Mouse (Mus musculus): ENCODE results near the gene Grik2. TPM values are rescaled to one million over a fixed set of nuclear protein-coding genes. Genes with fewer than 3 reads are reported as not detected.

Gene Grik2
- total RNA-seq (2021) = under 1 TPM; 0.52 to 0.67 TPM

DNA sequence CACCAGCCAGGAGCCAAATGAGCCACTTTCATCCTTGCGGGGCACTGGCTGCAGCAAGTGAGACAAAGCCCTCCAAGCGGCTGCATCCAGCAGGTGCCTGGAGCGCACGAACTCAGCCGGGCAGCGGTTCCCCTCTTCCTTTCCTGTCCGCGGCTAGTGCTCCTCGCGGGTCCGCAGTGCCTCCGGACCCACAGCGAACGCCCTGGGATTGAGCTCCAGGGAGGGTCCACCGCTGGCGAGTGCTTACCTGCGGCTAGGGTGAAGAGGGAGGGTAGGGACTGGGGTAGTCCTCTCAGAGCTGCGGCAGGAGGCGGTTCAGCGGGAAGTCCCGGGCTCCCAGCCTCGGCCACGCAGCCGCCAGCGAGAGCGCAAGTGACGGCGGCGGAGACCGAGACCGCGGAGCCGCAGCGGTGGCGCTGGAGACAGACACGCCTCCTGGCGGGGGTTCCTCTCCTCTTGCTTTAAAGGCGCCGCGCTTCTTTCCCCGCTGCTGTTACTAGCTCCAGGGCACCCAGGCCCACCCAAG is at the start of gene Grik2:
Gene Grik2, minus strand, starts transcription at position 386 of the 526 bp plus-strand sequence.
- peak; percentile 34 for DNase-seq
- intact Hi-C loops (cut with DNase I) = no loop called here

GRCm38 (mm10) chr10:49834392-49834791 is 45.8 kb upstream of the Grik2 start:
- no peak for DNase-seq
- intact Hi-C loops (cut with DNase I) = no loop called here

DNA sequence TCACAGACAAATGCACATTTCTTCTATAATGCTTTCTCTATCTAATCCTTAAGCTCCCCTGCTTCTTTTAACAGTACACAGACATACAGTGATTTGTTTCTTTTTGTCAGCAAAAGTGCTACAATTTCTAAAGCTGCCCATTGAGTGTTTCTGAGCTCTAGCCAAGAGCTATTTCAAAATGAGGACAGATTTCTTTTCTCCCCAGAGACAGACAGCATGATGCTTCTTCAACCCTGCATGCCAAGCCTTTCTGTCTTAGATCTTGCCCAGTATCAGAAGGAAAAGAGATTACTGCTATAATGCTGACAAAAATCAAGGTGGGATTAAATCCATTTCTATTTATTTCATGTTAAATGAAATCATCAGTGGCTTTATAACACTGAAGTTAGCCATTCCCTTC is 18.7 kb upstream of the Grik2 start:
- no peak for DNase-seq
- intact Hi-C loops (cut with DNase I) = no loop called here

- DNase-seq = no peak
- intact Hi-C loops (cut with DNase I) = no loop called here
These were observed 12.4 kb upstream of the Grik2 start for GRCm38 (mm10) chr10:49801001-49801400.

- no peak for DNase-seq
- intact Hi-C loops (cut with DNase I) = no loop called here
These were observed 5.6 kb upstream of the Grik2 start for GRCm38 (mm10) chr10:49794129-49794528.

- DNase-seq = peak in 1 of 2 experiments; percentile 11
- intact Hi-C loops (cut with DNase I) = no loop called here
These were observed 1.8 kb upstream of the Grik2 start for GRCm38 (mm10) chr10:49790326-49790725.

DNA sequence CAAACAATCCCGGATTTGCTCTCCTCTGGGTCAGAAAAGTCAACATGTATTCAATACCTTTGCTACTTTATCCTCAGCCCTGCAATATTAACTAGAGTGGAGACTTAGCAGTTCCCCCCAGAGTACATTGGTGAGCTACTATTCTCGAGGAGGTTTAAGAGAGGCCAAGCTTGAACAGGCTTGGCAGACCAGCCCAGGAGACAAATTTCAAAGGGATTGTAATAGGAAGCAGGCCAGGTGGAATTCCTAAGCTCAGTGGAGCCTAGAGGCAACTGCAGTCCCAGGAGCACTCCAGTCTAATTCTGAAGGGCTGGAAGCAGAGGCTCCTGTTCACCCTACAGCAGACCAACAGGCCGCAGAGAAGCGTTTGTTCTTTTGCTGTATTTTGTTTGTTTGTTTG is 1.1 kb upstream of the Grik2 start:
- no peak for DNase-seq
- intact Hi-C loops (cut with DNase I) = no loop called here

- intact Hi-C loops (cut with DNase I) = no loop called here
These were observed 348 bp upstream of the Grik2 start for GRCm38 (mm10) chr10:49788914-49789313.

DNA sequence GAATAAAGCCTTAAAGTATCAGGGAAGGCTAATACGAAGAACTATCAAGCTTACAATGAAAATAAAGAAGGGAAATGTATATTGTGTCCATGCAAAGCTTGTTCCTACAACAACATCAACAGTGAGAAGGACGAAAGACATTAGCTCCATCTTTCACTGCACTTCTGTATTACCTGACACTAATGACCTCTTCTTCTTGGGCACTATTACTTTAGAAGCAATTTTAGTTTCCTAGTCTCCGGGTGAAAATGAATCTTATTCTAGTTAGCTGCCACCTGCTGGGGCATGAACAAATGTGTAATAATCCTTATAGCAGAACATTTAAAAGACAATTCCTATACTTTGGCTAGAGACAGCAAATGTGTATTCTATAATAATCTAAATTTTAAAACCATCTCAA is 1.9 kb downstream of the Grik2 start:
- DNase-seq = no peak

More at GRCm38 (mm10) chr10:49788914-49789313, 348 bp upstream of the Grik2 start:
- DNase-seq = no peak

DNA sequence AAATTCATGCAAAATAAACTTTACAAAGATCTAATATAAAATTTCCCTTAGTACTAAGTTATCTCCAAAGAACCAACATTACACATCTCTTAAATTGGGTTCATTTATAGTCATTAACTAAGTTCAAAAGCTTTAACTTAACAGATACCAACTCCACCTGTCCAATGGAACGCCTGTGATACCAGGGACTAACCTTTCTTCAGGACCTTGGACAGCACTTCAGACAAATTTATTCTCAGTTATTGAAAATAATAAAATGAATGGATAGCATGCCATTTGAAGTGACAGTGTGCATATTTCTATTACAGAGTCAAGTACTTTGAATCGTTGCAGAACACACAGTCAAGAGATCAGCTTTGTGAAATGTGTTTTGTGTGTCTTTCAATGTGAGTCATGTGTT is 3.1 kb downstream of the Grik2 start:
- intact Hi-C loops (cut with DNase I) = no loop called here
- peak in 1 of 2 experiments; percentile 21 for DNase-seq

More for the DNA sequence above, 1.9 kb downstream of the Grik2 start:
- intact Hi-C loops (cut with DNase I) = no loop called here

DNA sequence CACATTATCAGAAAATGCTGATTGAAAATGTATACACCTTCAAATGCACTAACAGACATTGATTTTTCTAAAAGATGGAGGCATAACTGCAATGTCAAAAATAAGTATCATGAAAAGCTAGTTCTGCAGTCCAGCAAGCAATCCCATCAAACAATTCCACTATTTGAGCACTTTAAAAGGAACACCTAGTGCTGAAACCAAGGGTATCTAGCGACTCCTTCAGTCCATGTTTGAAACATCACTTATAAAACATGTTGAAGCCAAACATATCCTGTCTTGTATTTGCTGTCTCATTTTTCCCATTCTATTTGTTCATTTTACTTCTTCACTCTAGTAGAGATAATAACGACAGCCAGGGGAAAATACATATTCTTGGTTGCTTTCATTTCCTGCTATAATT is 3.7 kb downstream of the Grik2 start:
- DNase-seq = no peak
- intact Hi-C loops (cut with DNase I) = no loop called here

DNA sequence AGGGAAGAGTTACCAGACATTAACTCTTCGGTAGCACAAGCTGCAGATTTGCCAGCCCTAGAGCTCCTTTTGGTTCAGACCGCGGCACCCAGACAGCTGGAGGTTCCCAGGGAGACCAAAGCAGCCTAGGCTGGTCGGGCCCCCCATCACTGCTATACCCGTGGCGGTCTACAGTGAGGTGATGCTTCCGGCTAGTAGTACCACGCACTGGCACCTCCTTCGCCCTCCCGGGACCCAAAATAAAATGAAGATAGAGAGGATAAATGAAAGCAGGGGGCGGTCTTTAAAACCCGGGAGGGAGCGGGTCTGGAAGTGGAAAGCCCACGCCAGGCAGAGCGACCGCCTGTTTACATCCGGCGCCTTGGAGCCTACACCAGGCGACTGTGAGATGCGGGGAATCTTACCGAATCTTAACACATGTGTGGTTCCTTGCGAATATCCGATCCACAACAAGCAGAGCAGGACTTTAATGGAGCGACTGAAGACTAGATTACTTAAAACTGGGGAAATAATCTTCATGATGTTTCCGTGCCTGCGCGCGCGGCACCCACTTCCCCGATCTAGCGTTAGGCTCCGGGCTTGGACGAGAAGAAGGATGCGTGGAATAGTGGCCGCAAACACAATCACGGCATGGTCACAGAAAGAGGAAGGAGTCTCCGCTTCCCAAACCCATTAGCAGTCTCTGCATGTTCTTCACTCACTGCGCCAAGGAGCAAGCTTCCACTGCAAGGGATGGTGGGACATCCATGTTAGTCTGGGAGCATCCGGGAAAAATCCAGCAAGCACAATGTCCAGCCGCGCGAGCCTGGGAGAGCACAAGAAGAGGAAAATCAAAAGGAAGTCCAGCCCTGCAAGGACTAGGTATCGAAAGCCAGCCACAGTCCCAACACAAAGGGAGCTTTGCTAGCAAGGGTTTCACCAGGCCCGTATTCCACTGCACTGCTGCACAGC is 5.5 kb downstream of the Grik2 start:
- intact Hi-C loops (cut with DNase I) = no loop called here
- DNase-seq = peak; percentile 10 to 12

DNA sequence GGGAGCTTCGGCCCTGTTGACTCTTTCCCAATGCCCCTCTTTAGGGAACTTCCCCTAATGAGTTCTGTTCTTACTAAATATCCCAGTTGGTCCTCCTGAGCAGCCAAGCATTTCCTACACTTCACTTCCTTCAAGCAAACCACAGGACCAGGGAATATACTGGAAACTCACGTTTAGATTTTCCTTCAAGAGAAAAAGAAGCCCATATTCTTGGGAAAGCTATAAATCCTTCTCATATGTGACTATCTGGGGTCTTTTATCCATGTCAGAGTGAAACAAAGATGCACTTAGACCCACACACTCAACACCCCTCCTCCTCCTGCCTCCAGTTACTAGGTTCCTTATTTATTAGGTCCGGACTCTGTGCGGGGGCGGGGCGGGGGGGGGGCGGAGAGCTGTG is 6.5 kb downstream of the Grik2 start:
- no peak for DNase-seq
- intact Hi-C loops (cut with DNase I) = no loop called here

GRCm38 (mm10) chr10:49780430-49780829 is 8.1 kb downstream of the Grik2 start:
- intact Hi-C loops (cut with DNase I) = no loop called here
- DNase-seq = no peak

- no peak for DNase-seq
- intact Hi-C loops (cut with DNase I) = no loop called here
These were observed 19.7 kb downstream of the Grik2 start for GRCm38 (mm10) chr10:49768897-49769296.

GRCm38 (mm10) chr10:49767556-49767955 is 21.0 kb downstream of the Grik2 start:
- no peak for DNase-seq
- intact Hi-C loops (cut with DNase I) = no loop called here

DNA sequence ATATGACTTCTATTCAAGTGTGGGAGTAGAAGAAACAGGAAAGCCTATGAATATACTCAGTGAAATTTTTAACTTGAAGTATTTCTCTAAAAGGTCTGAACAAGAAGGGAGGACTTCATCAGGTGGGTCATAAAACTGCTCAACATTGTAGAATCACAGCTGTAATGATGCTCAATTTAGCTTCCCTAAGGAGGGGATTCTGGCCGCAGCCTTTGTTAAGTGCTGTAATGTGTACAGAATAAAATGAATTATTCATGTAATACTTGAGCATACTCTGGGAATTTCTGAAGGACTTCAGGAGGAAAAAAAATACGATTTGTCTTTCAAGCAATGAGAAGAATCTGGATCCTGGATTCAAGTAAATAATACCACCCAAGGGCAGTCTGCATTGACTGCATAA is 26.0 kb downstream of the Grik2 start:
- no peak for DNase-seq
- intact Hi-C loops (cut with DNase I) = no loop called here

DNA sequence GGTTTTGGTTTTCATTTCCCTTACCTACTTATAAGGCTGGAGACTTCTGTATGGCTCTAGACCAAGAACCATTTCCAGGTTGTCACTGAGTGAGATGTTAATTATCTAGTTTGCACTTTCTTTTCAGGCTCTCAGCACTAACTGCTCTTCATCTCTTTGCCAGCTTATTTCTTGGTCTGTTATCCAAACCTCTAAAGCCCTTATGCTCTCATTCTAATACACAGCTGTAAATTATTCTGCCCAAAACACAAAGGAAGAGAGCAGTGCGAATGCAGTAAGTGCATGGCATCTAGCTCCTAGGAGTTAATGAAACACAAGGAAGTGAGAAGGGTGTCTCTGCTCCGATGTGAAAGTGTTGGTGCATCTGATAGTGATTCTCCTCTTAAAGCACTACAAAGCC is 36.8 kb downstream of the Grik2 start:
- DNase-seq = no peak
- intact Hi-C loops (cut with DNase I) = no loop called here

GRCm38 (mm10) chr10:49731841-49732240 is 56.7 kb downstream of the Grik2 start:
- DNase-seq = no peak
- intact Hi-C loops (cut with DNase I) = no loop called here

GRCm38 (mm10) chr10:49723706-49724105 is 64.9 kb downstream of the Grik2 start:
- intact Hi-C loops (cut with DNase I) = no loop called here
- DNase-seq = no peak

GRCm38 (mm10) chr10:49716856-49717255 is 71.7 kb downstream of the Grik2 start:
- intact Hi-C loops (cut with DNase I) = no loop called here
- no peak for DNase-seq

DNA sequence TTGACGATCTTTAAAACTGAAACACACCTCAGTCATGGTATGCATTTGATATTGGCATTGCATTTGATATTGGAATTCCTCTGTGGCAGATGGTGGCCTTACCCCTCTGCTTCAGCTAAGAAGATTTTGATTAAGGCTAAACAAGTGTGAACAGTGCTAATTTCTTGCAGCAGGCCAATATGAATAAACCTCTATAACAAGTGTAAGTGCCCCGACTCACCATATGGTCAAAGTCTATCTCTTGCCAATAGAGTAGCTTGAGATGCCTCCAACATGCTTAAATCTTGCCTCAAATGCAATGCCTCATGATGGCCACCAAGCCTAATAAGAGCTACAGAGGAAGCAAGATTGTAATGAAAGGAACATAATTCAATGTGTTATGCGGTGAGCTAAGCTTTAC is 78.8 kb downstream of the Grik2 start:
- intact Hi-C loops (cut with DNase I) = no loop called here
- DNase-seq = no peak

Data from heart, postnatal 10 days (tissue).